In the genomic region with DNA sequence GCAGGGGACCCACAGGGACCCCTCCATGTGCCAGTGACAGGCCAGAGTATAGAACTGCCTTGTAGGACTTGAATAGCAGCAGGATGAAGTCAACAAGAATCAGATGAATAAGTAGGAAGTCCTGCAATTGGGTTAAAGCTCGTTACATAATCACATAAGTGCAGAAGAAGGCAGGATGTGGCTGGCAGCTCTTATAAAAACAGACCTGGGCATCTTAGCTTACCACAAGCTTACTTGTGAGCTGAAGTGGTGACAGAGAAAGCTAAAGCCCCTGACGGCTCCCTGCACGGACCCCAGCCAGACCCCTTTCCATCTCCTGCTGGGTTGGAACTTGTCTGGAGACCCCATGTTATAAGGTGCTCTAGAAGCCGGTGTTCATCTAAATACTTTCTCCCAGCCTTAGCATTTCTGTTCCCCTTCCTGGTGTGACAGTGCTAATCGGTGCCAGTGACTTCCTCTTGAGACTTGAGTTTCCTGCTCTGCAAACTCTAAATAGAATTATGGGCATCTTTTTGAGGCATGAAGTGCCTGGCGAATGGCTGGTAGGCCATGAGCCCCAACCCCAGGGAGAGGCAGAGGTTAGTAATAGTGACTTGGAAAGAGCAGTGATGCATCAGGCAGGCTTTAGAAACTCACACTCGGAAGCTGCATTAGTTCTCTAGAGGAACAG, we compare ENCODE assay signal across 12 mouse cellular contexts. TPM values are rescaled to one million over a fixed set of nuclear protein-coding genes. Genes with fewer than 3 reads are reported as not detected.
A peak's percentile ranks its signal among the peaks of the same experiment; 100 is the strongest.
DNase-seq lines count a peak whose midpoint lies in the region; ATAC-seq and TF ChIP-seq lines count a peak whose summit lies in the region.
"Had no signal": no experiment of that assay in that cellular context is flagged by ENCODE, and none has a peak within 500 bp of the region (broad histone marks: within the 10 kb centered on the region; RNA-seq: fewer than 3 reads in every experiment).

No protein-coding gene starts in this region.

- no peak for DNase-seq in kidney, adult 2 months
- DNase-seq in CD4-positive, CD25-positive, alpha-beta regulatory T cell, adult 2 months (ENCODE audit: low read depth, low spot score): peak; percentile 70
- DNase-seq in embryonic facial prominence, embryonic 10.5 days (ENCODE audit: low spot score): peak; percentile 5
- no peak for DNase-seq in frontal cortex, adult 2 months (ENCODE audit: extremely low spot score in 1 of 2, low spot score in 1 of 2)
- DNase-seq in adrenal gland, postnatal 4 days (ENCODE audit: low spot score in 2 of 2): no peak
- DNase-seq: cerebellum, adult 8-10 months; lung, adult 2 months; right cerebral cortex, adult 18-20 months had no signal

- no peak overlapping the region for H3K4me2 ChIP-seq in kidney, embryonic 14.5 days (replicated peaks; ENCODE audit: low read depth, low read length)
- no peak overlapping the region for H3K4me2 ChIP-seq in kidney, embryonic 16.5 days (replicated peaks; ENCODE audit: low read depth, low read length)

- TF ChIP-seq CTCF in kidney, adult 2 months (conservative IDR thresholded peaks at IDR 0.05; ENCODE audit: insufficient read depth, insufficient read length, low read depth, low read length): no peak

- H3K4me3 ChIP-seq in kidney, adult 2 months (ENCODE audit: insufficient read depth, low read depth, low read length): no peak overlapping the region
- H3K4me3 ChIP-seq in kidney, embryonic 14.5 days (ENCODE audit: low read length): no peak overlapping the region
- no peak overlapping the region for H3K4me3 ChIP-seq in embryonic facial prominence, embryonic 10.5 days
- H3K4me3 ChIP-seq in megakaryocyte, embryonic 14.5 days (replicated peaks): peak overlapping the region; percentile 84
- H3K4me3 ChIP-seq in kidney, embryonic 16.5 days (ENCODE audit: low read length): no peak overlapping the region

- no peaks in the 10 kb centered on the region for H3K36me3 ChIP-seq in kidney, adult 2 months (ENCODE audit: control insufficient read depth, insufficient read depth, low read length)
- no peaks in the 10 kb centered on the region for H3K36me3 ChIP-seq in kidney, embryonic 14.5 days (ENCODE audit: control insufficient read depth, insufficient read depth, low read length)
- no peaks in the 10 kb centered on the region for H3K36me3 ChIP-seq in embryonic facial prominence, embryonic 10.5 days (replicated peaks)
- peaks cover 47% of the 10 kb centered on the region for H3K36me3 ChIP-seq in megakaryocyte, embryonic 14.5 days (replicated peaks; ENCODE audit: low read length)
- H3K36me3 ChIP-seq in kidney, embryonic 16.5 days (ENCODE audit: insufficient read depth, low read length): no peaks in the 10 kb centered on the region

- no peak for ATAC-seq in kidney, embryonic 14.5 days (ENCODE audit: low FRiP score, low TSS enrichment)
- no peak for ATAC-seq in kidney, embryonic 16.5 days (ENCODE audit: low FRiP score, low TSS enrichment)
- ATAC-seq: intestine, embryonic 16.5 days had no signal

- 0 out of 2 replicates have a peak, but pooled peaks cover 6% of the 10 kb centered on the region for H3K4me1 ChIP-seq in kidney, adult 2 months (ENCODE audit: control insufficient read depth, insufficient read depth, low read length)
- no peaks in the 10 kb centered on the region; the same call in 1 of the 2 replicates for H3K4me1 ChIP-seq in kidney, embryonic 14.5 days (ENCODE audit: control insufficient read depth, insufficient read depth, low read length)
- peaks cover 19% of the 10 kb centered on the region for H3K4me1 ChIP-seq in embryonic facial prominence, embryonic 10.5 days
- peaks cover 98% of the 10 kb centered on the region for H3K4me1 ChIP-seq in megakaryocyte, embryonic 14.5 days
- H3K4me1 ChIP-seq in kidney, embryonic 16.5 days (ENCODE audit: insufficient read depth, low read length): peaks cover 7% of the 10 kb centered on the region; the same call in 1 of the 2 replicates

- H3K27me3 ChIP-seq in kidney, adult 2 months (replicated peaks; ENCODE audit: control insufficient read depth, insufficient read depth, low read length): no peaks in the 10 kb centered on the region
- H3K27me3 ChIP-seq in kidney, embryonic 14.5 days (ENCODE audit: control insufficient read depth, insufficient read depth, low read length): peaks cover 3% of the 10 kb centered on the region; the same call in 1 of the 2 replicates
- H3K27me3 ChIP-seq in embryonic facial prominence, embryonic 10.5 days (replicated peaks; ENCODE audit: low read depth, poor library complexity, severe bottlenecking): peaks cover 24% of the 10 kb centered on the region
- no peaks in the 10 kb centered on the region for H3K27me3 ChIP-seq in megakaryocyte, embryonic 14.5 days (replicated peaks)
- H3K27me3 ChIP-seq in kidney, embryonic 16.5 days (ENCODE audit: insufficient read depth, low read length): no peaks in the 10 kb centered on the region; the same call in 1 of the 2 replicates

- TF ChIP-seq POLR2A in kidney, adult 2 months (IDR thresholded peaks at IDR 0.05; ENCODE audit: low read depth, low read length): no peak

- 0 out of 2 replicates have a peak overlapping the region, but pooled peaks have one; percentile 20 for H3K27ac ChIP-seq in kidney, adult 2 months (ENCODE audit: insufficient read depth, low read depth, low read length)
- no peak overlapping the region for H3K27ac ChIP-seq in kidney, embryonic 14.5 days (ENCODE audit: low read depth, low read length)
- no peak overlapping the region for H3K27ac ChIP-seq in embryonic facial prominence, embryonic 10.5 days (replicated peaks)
- H3K27ac ChIP-seq in kidney, embryonic 16.5 days (ENCODE audit: low read length): no peak overlapping the region

- no peaks in the 10 kb centered on the region for H3K9me3 ChIP-seq in kidney, embryonic 14.5 days (ENCODE audit: control insufficient read depth, low read length)
- no peaks in the 10 kb centered on the region for H3K9me3 ChIP-seq in embryonic facial prominence, embryonic 10.5 days
- H3K9me3 ChIP-seq in megakaryocyte, embryonic 14.5 days: no peaks in the 10 kb centered on the region
- H3K9me3 ChIP-seq in kidney, embryonic 16.5 days (ENCODE audit: low read length): no peaks in the 10 kb centered on the region

- H3K9ac ChIP-seq in kidney, embryonic 14.5 days (ENCODE audit: low read depth, low read length): no peak overlapping the region
- H3K9ac ChIP-seq in kidney, embryonic 16.5 days (replicated peaks; ENCODE audit: low read length): no peak overlapping the region

- 69% methylated on average over 7 of the region's 7 CpGs for WGBS in kidney, adult 2 months
- 82% methylated on average over 7 of the region's 7 CpGs for WGBS in kidney, embryonic 14.5 days
- WGBS in embryonic facial prominence, embryonic 10.5 days: 74% methylated on average over 7 of the region's 7 CpGs
- 73% methylated on average over 7 of the region's 7 CpGs for WGBS in kidney, embryonic 16.5 days

RNA-seq across cellular contexts. Expression of gene Cdc42ep3, which starts 6.8 kb away (rescaled TPM):
- 12.0 and 14.2 TPM in 2 replicates for polyA plus RNA-seq in kidney, adult 2 months (2012; rRNA removed)
- polyA plus RNA-seq in kidney, embryonic 14.5 days (2014; fragmentation: Nextera tagmentation; extraction: Ambion mirVana): 35.6 and 38.2 TPM in 2 replicates
- 17.0 and 18.8 TPM in 2 replicates for polyA plus RNA-seq in embryonic facial prominence, embryonic 10.5 days (2016; fragmentation: Nextera tagmentation; extraction: Ambion mirVana)
- 0.99 and 5.5 TPM in 2 replicates for polyA plus RNA-seq in megakaryocyte, embryonic 14.5 days (2012; ENCODE audit: insufficient read depth, low replicate concordance)
- polyA plus RNA-seq in frontal cortex, adult 2 months (2012; rRNA removed): 22.3 and 22.9 TPM in 2 replicates
- polyA plus RNA-seq in kidney, embryonic 16.5 days (2015; fragmentation: Nextera tagmentation; extraction: Ambion mirVana): 52.2 and 56.8 TPM in 2 replicates
- 10 to 100 TPM; 18.1 to 18.5 TPM for total RNA-seq in adrenal gland, postnatal 4 days (2021)

Comparison
In these comparisons a context has a peak if more than half of its experiments do, and no peak if none do; other contexts are left out.
1. DNase-seq: peak in CD4-positive, CD25-positive, alpha-beta regulatory T cell, adult 2 months (single experiment) and embryonic facial prominence, embryonic 10.5 days (single experiment); none in kidney, adult 2 months (single experiment), frontal cortex, adult 2 months (0 of 2) and adrenal gland, postnatal 4 days (0 of 2).